Mouse (Mus musculus) c-Kit-negative CD71-positive TER-119-positive erythroid progenitor cells, embryonic 14.5 days (primary cell): Measurements from ENCODE around the gene Svs3b.
"Not testable (repeated sequence)": the region's sequence is repeated elsewhere in the genome, so short reads cannot be mapped to it uniquely, and the experiment has no call there.

ENCODE experiments used
- DNase-seq: peaks from one replicate; pipeline ENCODE4 v3.0.0-alpha.2; 2013; ENCODE audit warnings: low read depth, low spot score

Gene Svs3b

DNA sequence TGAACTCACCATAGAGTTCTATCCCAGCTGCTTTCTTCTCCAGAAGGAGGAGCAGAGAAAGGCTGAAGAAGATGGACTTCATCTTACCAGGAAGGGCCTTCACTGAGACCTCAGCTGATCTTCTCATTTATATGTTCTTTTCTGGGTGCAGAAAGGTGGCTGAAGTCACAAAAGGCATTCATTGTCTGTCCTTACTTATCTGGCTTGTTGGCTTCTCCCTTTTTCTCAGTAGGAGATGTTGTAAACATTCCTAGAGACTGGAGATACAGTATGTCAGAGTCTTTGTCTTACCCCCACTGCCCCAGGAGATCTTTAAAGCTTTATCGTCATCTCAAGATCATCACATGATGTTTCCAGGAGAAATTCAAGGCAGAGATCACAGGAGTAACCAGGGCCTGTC is at the start of gene Svs3b:
TSS of gene Svs3b (minus strand) at position 101 of the 400 bp plus-strand sequence.
- not testable (repeated sequence) for DNase-seq

DNA sequence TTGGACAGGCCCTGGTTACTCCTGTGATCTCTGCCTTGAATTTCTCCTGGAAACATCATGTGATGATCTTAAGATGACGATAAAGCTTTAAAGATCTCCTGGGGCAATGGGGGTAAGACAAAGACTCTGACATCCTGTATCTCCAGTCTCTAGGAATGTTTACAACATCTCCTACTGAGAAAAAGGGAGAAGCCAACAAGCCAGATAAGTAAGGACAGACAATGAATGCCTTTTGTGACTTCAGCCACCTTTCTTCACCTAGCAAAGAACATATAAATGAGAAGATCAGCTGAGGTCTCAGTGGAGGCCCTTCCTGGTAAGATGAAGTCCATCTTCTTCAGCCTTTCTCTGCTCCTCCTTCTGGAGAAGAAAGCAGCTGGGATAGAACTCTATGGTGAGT is 32.5 kb upstream of the Svs3b start, which contains the start of gene Svs3a:
TSS of gene Svs3a (plus strand) at position 301 of the 400 bp plus-strand sequence.
- not testable (repeated sequence) for DNase-seq

DNA sequence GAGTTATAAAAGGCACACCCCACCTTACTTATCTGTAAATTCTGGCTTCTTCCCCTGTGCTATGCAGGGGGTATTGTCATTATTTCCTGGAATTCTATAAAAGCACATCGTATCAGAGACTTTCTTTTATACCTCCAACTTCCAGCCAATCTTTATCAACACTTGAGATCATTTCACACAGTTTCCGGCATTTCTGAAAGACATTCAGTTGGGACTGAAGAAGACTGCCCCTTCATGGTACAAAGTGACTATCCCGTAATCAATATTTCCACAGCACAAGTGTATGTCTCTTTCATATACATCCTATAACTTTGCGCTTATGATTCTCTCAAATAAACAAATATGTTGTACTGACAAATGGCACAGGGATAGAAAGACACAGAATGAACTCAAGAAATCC is 21.9 kb upstream of the Svs3b start, which contains the start of gene Svs4:
TSS of gene Svs4 (minus strand) at position 101 of the 400 bp plus-strand sequence.
- no peak for DNase-seq

DNA sequence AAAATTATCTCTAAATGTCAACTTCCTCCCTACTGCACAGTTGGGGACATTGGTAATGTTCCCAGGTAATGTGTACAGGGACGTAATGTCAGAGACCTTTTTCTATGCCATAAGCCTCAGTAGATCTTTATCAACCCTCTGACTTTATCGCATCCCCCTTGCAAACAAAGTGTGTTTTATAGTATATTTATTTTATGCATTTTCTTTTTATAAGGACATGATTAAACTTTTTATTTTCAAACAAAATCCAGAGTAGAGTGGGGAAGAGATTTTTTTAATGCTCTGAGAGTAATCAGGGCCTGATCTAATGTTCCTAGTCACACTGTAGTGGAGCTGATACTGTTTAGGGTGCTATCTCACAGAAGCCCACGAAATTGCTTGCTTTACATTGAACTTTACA is 18.1 kb downstream of the Svs3b start, which contains the start of gene Svs2:
TSS of gene Svs2 (minus strand) at position 101 of the 400 bp plus-strand sequence.
- DNase-seq, result no peak

DNA sequence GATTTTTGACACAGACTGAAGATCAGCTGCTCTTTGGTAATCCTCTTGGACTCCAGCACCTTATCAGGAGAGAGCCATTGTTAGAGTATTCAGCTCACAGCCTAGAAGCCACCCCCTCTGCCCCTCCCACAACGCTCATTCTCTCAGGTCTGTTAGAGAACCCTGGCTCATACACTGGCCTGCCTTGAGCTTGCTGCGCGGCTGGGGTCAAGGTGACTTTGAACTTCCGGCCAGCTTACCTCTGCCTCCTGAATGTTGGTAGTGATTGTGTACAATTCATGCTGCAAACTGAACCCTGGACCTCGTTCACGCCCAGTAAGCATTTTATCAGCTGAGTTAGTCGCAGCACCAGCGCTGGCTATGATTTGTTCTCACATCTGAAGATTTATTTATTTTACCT is 23.8 kb downstream of the Svs3b start:
- DNase-seq, result no peak

DNA sequence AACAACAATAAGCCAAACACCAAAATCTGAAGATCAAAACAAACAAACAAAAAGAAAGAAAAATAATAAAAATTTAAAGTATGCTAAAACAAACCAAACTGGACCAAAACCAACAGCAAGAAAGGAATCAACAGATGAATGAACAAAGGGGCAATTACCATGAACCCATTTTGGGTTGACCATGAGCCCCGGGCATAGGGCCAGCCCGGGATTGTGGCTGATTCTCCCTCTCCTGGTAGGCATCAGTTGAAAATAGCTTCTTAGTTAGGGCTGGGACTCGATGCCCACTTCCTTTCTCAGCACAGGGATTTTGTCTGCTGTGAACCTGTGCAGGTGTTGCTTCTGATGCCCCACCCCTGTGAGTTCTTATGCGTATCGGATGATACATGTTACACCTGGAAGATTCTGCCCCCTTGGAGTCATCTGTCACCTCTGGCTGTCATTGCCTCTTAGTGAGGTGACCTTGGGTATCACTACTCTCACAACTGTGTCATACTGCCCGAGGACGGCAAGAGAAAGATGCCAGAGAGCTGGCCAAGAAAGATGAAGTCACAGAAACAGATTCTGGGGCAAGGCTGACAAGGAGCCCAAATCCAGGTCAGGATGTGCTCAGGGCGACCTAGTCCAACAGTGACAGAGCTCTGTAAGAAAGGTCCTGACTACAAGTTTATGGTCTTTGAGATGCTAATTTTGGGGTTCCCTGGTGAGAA is 27.9 kb downstream of the Svs3b start:
- no peak for DNase-seq

DNA sequence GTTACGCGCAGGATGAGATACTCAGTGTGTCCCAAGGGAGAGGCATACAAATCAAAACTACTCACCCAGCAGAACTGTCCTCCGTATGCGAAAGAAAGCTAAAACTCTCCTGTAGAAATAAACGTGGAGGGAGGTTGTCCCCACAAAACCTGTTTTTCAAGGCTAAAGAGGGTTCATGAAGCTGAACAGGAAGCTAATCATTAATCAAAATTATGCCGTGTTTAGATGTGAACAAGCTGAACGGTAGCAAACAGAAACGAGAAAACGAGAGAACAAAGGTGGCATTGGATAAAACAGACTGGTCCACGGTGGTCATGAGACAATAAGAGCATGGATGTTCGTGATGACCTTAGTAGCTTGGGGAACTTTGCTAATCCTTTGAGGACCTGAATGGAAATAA is 34.9 kb downstream of the Svs3b start, which contains the start of gene Wfdc15b:
TSS of gene Wfdc15b (minus strand) at position 139 of the 400 bp plus-strand sequence.
- DNase-seq, result no peak

DNA sequence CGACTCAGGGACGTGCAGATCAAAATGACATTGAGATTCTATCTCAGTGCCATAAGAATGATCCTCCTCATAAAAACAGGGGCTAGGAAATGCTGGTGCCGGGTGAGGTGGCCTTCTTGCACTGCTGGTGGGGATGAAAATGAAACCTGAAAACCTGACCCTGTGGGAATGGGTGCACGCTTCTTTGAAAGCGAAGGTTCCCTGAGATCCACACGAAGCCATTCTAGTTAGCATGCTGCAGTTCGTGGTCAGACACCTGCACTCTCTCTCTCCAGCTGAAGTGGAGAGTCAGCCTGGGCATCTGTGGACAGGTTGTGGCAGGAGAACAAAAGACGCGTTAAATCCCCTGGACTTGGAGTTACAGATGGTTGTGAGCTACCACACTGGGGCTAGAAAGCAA is 37.1 kb downstream of the Svs3b start:
- DNase-seq, result no peak

DNA sequence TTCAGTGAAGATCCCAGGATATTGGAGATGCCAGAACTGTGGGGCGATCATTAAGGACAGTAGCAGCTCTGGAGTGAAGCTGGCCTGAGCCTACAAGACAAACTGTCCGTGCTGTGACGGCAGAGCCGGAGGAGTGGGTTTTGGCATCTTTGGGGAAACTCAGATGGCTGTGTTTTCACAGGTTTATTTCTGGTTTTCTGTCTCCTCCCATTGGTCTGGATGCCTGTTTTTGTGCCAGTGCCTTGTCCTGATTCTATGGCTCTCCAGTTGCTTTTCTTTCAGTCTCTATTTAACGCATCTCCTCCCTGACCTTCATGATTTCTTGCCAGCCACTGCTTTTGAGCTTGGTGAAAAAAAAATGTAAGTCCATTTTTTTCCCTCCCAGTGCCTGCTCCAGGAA is 43.7 kb downstream of the Svs3b start:
- no peak for DNase-seq

DNA sequence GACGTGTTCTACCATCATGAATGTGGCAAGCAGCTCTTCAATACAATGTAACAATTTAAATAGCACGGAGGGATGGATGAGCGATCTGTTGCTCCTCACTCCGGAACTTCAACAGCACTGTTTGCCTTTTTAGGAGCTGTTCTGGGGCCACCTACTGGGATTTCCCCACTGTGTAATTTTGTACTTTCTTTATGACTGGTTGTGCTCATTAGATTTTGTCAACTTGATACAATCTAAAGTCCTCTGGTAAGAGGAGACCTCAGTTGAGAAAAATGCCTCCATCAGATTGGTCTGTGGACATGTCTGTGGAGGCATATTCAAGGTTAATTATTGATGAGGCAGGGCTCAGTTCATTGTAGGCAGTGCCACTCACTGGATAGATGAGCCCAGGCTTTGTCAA is 45.5 kb downstream of the Svs3b start:
- DNase-seq, result no peak

DNA sequence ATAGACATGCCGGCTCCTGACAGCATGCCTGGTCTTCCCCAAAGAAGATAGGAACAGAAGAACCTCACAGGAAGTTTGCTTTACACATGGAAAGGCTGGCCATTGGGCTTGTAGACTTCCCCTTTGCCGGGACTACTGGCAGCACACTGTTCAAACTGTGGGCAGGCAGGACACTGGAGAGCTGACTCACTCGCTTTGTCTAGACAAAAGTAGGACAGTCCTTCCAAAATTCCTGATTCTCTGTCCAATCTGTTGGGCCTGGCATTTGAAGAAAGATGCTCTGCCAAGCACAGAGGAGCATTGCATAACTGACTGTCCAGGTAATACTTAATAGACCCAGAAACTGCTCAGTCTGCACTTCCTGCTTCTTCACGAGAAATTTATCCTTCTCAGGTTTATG is 49.8 kb downstream of the Svs3b start:
- no peak for DNase-seq

DNA sequence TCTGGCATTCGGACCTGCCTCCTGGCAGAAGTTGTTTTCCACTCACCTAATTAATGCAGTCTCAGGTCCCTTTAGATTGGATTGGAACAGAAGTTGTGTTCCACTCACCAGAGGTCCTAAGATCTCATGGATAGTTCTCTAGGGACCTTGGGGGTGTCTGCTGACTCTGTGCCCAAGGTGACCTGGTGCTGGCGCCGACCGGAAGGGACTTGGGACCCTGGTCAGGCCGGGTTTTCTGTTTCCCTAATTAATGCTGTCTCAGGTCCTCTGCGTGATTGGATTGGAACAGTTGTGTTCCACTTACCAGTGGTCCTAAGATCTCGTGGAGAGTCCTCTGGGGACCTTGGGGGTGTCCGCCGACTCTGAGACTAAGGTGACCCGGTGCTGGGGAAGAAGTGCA is 50.4 kb downstream of the Svs3b start:
- DNase-seq, result not testable (repeated sequence)
